Mouse (Mus musculus) lung, adult 2 months (tissue): ENCODE data around the gene Cabp2. TPM values are rescaled to one million over a fixed set of nuclear protein-coding genes. Genes with fewer than 3 reads are reported as not detected.
A peak's percentile ranks its signal among the peaks of the same experiment; 100 is the strongest.
"Not testable (repeated sequence)": the region's sequence is repeated elsewhere in the genome, so short reads cannot be mapped to it uniquely, and the experiment has no call there.

Source experiments
- DNase-seq: peaks from one replicate; pipeline ENCODE4 v3.0.0; 2022
- H3K4me1 ChIP-seq: fragments of 200-500 bp; 2 replicates; pipeline ENCODE4 v1.6.1; 2011; ENCODE audit warnings: low read length; ENCODE audit not compliant: control insufficient read depth, insufficient read depth
- H3K4me3 ChIP-seq: fragments of 200-500 bp; replicated peaks from 2 replicates; pipeline ENCODE3; 2011; ENCODE audit warnings: low read depth, mild to moderate bottlenecking, control low read depth, low read length; ENCODE audit errors: extremely low read depth
- CTCF ChIP-seq: fragments of 200-500 bp; IDR thresholded peaks from 2 replicates; pipeline ENCODE4 v1.5.1; 2011; ENCODE audit warnings: mild to moderate bottlenecking, low read length, control low read depth; ENCODE audit not compliant: insufficient read depth
- POLR2A ChIP-seq: fragments of 200-500 bp; IDR thresholded peaks from 2 replicates; pipeline ENCODE4 v1.6.1; 2011; ENCODE audit warnings: low read depth, mild to moderate bottlenecking, control low read depth, low read length, borderline replicate concordance; ENCODE audit errors: extremely low read depth
- WGBS: fragments of 180-500 bp; shearing (Covaris S2); methylation state at CpG from one replicate; pipeline ENCODE4 v1.1.7; 2018; 5-methylcytosine and 5-hydroxymethylcytosine counted together
- polyA plus RNA-seq: library from polyadenylated mRNA; depleted of rRNA; stranded (reverse); fragments of >200 nt; gene quantifications from 2 replicates; pipeline ENCODE4 v1.2.3, GENCODE M21; 2012

Cabp2 gene
- polyA plus RNA-seq, 1 experiment: 0.86 TPM

GRCm38 (mm10) chr19:4121097-4121805, 39.9 kb downstream of the Cabp2 start:
- peak overlapping the region; percentile 90 for H3K4me3 ChIP-seq
- DNase-seq: peak; percentile 98
- 1% methylated on average over 38 of the region's 38 CpGs for WGBS
- H3K4me1 ChIP-seq: peaks cover 8% of the 10 kb centered on the region; the same call in 1 of the 2 replicates
- TF ChIP-seq CTCF: 0 out of 2 replicates have a peak, but pooled peaks have one; percentile 4
- peak; percentile 93 for TF ChIP-seq POLR2A

GRCm38 (mm10) chr19:4121896-4122295, 40.5 kb downstream of the Cabp2 start:
- peaks cover 13% of the 10 kb centered on the region; the same call in 1 of the 2 replicates for H3K4me1 ChIP-seq
- 53% methylated on average over 6 of the region's 6 CpGs for WGBS
- DNase-seq, H3K4me3 ChIP-seq: not testable (repeated sequence)

GRCm38 (mm10) chr19:4122411-4123370, 41.3 kb downstream of the Cabp2 start:
- TF ChIP-seq POLR2A (no peak), CTCF (no peak)
- H3K4me3 ChIP-seq: no peak overlapping the region
- DNase-seq: no peak
- WGBS: 68% methylated on average over 7 of the region's 7 CpGs
- peaks cover 15% of the 10 kb centered on the region; the same call in 1 of the 2 replicates for H3K4me1 ChIP-seq

GRCm38 (mm10) chr19:4124432-4124831, 43.1 kb downstream of the Cabp2 start:
- WGBS: 70% methylated on average over 4 of the region's 4 CpGs
- H3K4me1 ChIP-seq: peaks cover 15% of the 10 kb centered on the region; the same call in 1 of the 2 replicates
- no peak overlapping the region for H3K4me3 ChIP-seq
- no peak for DNase-seq
- no peak for TF ChIP-seq CTCF
- TF ChIP-seq POLR2A: no peak

GRCm38 (mm10) chr19:4125268-4125667, 43.9 kb downstream of the Cabp2 start:
- Histone ChIP-seq H3K4me1 (peaks cover 15% of the 10 kb centered on the region; the same call in 1 of the 2 replicates), H3K4me3 (peak overlapping the region; percentile 55)
- 5% methylated on average over 4 of the region's 4 CpGs for WGBS
- DNase-seq: not testable (repeated sequence)

GRCm38 (mm10) chr19:4125741-4126696, 44.6 kb downstream of the Cabp2 start, which contains the start of gene Aip:
Gene Aip (minus strand): TSS chr19:4125858.
- 0 out of 2 replicates have a peak, but pooled peaks have one; percentile 35 for TF ChIP-seq POLR2A
- TF ChIP-seq CTCF: peak; percentile 37
- peaks cover 10% of the 10 kb centered on the region; the same call in 1 of the 2 replicates for H3K4me1 ChIP-seq
- peak; percentile 96 for DNase-seq
- 1% methylated on average over 61 of the region's 64 CpGs for WGBS
- H3K4me3 ChIP-seq: peak within 1 kb of the TSS; percentile 78

- TF ChIP-seq POLR2A (no peak), CTCF (no peak)
- H3K4me3 ChIP-seq: no peak overlapping the region
- peaks cover 10% of the 10 kb centered on the region; the same call in 1 of the 2 replicates for H3K4me1 ChIP-seq
- peak; percentile 39 for DNase-seq
- WGBS: 42% methylated on average over 7 of the region's 7 CpGs
These were observed 45.5 kb downstream of the Cabp2 start for GRCm38 (mm10) chr19:4126759-4127495.

GRCm38 (mm10) chr19:4129462-4129861, 48.1 kb downstream of the Cabp2 start:
- WGBS: 85% methylated on average over 7 of the region's 7 CpGs
- Histone ChIP-seq H3K4me1 (peaks cover 10% of the 10 kb centered on the region; the same call in 1 of the 2 replicates), H3K4me3 (no peak overlapping the region)
- TF ChIP-seq CTCF: no peak
- no peak for TF ChIP-seq POLR2A
- DNase-seq: no peak

- Histone ChIP-seq H3K4me1 (peaks cover 10% of the 10 kb centered on the region; the same call in 1 of the 2 replicates), H3K4me3 (no peak overlapping the region)
- DNase-seq: no peak
- 79% methylated on average over 4 of the region's 4 CpGs for WGBS
- TF ChIP-seq CTCF (no peak), POLR2A (no peak)
These were observed 48.7 kb downstream of the Cabp2 start for GRCm38 (mm10) chr19:4130106-4130505.
